Mouse (Mus musculus) CD4-positive, CD25-positive, alpha-beta regulatory T cell, adult 4 months (primary cell): ENCODE data around the gene Ptprm. TPM values are rescaled to one million over a fixed set of nuclear protein-coding genes. Genes with fewer than 3 reads are reported as not detected.

ENCODE experiments used
- ATAC-seq: one replicate; pipeline ENCODE4 v1.8.0; 2017
- polyA plus RNA-seq, 2 experiments: library from polyadenylated mRNA; unstranded; fragments of 100-300 nt; shearing (Covaris generic); gene quantifications; one replicate each; pipeline ENCODE4 v1.2.1; 2017

The Ptprm gene
- polyA plus RNA-seq, 2 experiments from 2014 or later = not detected

DNA sequence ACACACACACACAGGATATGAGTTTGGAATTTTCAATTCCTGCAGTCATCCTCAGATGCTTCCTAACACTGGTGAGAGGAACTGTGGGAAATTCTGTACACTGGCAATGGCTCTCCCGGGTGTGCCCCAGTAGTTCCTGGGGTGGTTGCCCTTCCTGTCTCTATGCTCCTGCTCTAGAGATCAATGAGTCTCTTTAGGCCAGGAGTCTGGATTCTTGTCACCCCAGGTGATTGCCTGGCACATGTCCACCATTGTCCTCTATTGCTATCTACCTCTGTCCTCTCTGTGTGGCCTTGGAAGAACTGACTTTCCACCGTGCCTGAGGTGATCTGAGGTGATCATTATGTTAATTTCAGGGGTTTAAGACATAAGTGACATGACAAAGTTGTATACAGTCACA is 10.8 kb downstream of the Ptprm start:
- no peak for ATAC-seq

DNA sequence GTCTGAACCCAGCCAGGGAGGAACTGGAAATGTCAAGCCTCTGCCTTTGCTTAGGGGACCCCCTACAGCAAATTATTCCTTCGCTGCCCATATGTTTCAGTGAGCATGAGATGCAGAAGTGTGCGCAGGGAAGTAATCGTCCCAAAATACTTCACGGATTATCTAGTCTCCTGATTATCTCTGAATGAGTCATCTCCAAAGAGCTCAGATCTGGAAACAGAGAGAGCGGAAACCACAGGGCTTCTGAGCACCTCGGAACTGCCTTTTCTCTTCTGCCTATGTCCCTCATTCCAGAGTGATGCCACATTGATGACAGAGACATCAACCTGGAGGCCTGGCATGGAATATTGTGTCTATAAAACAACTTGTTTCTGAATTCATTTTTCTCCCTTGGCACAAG is 11.3 kb downstream of the Ptprm start:
- ATAC-seq = no peak

DNA sequence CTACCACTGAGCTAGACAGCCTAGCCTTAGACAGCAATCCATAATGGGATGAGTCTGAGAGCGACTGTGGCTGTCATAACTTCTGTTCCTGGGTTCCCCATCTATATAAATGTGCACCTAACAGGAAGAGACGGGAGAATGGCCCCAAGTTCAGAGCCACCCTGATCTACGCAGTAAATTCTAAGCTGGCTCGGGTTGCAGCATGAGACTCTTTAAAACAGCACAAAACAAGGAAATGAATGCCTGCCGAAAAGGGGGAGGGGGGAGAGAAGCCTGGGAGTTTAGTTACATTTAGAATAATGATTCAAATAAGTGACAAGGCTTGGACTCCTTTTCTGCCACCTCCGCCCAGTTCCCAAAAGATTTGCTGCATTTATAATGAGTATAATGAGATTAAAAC is 13.9 kb downstream of the Ptprm start:
- ATAC-seq = no peak

GRCm38 (mm10) chr17:67339569-67339968 is 14.7 kb downstream of the Ptprm start:
- ATAC-seq = no peak

GRCm38 (mm10) chr17:67334310-67334709 is 19.9 kb downstream of the Ptprm start:
- ATAC-seq = no peak

DNA sequence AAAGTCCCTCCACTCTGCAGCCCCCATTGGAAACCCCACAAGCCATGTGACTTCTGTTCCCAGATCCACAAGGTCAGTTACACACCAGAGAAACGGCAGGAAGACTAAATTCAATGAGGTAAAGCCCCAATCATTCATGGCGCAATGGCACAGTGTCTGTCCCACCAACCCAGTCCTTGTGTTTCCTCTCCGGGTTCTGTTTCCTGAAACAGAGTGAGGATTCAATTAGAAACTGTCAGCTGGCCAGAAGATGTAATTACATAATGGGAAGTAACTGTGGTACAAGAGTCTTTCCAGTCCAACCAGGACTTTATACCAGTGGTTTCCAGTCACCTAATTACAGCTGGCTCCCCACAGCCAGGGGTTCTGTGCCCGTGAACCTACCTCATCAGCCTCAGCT is 24.8 kb downstream of the Ptprm start:
- ATAC-seq = no peak

- ATAC-seq = no peak
These were observed 29.8 kb downstream of the Ptprm start for GRCm38 (mm10) chr17:67324499-67324832.

DNA sequence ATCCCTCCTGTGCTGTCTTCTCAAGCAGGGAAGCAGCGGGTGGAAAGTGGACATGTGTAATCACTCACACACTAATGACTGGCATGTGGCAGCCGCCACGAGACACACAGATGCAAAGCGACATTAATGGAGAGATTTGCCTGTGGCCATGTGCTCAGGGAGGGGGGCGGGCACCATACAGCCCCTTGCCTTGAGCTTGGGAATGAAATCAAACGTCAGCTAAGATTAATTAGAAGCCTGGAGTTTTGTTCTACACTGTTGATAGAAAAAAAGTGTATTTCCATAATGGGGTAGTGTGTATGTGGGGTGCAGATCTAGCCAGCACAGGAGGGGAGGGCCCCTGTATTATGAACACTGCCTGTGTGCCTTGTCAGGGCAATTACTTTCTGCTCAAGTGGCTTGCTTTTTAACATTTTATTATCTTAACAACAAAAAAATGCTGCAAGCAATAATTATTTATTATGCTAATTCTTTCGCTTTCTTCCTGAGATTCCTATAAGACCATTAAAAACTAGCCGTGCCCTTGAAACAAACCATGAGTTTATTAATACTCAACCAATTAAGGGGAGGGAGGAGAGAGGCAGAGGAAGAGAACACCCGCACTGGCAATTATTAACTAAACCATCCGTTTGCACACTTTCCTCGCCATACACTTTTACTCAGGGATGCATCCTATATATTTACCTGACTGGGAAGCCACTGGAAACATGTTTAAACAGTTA is 30.3 kb downstream of the Ptprm start:
- ATAC-seq = no peak

DNA sequence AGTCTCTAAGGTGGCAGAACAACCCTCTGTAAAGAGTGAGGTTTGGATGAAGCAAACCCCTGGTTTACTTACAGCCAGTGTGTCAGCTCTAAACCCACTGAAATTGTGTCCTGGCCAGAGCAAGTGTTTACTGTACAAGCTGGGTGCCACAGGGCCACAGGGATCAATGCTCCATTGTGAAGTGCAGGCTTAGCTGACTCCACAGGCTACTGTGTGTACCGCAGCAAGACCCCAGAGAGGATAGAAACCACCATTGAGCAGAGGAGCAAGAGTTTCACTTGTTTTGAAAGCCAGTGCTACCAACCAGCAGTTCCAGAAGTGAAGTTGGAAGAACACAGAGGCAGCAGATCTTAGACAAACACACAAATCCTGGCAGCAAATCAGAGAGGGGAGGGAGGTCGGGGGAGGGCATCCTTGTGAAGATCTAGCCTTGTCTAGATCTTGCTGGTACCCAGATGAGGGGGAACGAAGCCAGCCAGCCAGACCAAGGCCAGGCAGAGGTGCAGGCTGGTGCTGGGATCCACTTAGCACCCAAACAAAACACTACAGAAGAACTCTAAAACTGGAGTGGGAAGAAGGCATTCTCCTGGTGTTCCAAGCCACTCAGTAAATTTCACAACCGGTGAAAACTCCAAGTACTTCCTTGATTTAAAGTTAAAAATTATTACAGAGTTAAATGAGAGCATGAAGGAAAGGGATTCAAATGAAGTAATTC is 39.6 kb downstream of the Ptprm start:
- no peak for ATAC-seq

- ATAC-seq = no peak
These were observed 45.8 kb downstream of the Ptprm start for GRCm38 (mm10) chr17:67308421-67308820.

- ATAC-seq = no peak
These were observed 48.0 kb downstream of the Ptprm start for GRCm38 (mm10) chr17:67306066-67306845.

DNA sequence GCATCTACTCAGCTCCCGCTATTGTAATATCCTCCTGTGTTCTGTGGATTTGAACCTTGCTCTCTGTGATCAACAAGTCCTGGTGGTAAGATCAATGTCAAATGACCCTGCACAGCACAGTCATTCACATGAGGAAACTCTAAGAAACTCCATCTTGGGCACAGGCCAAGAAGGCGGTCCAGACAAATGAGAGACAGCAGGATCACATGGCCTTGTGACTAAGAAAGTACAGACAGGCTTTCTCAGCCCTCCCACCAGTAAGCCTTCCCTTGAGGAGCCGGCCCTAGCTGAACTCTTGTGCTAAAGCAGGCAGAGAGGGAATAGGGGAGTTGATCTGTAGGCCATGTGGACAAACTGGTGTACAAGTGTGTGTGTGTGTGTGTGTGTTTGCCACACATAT is 49.4 kb downstream of the Ptprm start:
- no peak for ATAC-seq

- no peak for ATAC-seq
These were observed 50.7 kb downstream of the Ptprm start for GRCm38 (mm10) chr17:67303326-67304099.

GRCm38 (mm10) chr17:67302569-67302968 is 51.7 kb downstream of the Ptprm start:
- ATAC-seq = no peak

DNA sequence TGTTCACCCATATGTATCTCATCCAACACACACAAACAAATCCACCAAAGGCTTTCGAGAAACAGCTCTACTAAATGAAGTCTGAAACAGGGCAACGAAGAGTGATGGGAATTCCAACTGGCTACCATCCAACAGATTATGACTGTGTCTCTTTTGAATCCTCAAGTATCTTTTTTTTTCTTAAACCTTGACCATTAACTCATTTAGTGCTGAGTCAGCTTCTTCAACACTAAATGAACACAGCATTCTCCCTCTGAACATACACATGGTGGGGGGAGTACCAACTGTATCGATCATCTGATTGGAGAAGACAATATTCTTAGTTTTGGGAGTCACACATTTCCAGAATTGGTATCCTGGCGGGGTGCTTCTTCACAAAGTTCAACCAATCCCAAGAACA is 52.2 kb downstream of the Ptprm start:
- ATAC-seq = no peak

- ATAC-seq = no peak
These were observed 52.9 kb downstream of the Ptprm start for GRCm38 (mm10) chr17:67301367-67301766.

DNA sequence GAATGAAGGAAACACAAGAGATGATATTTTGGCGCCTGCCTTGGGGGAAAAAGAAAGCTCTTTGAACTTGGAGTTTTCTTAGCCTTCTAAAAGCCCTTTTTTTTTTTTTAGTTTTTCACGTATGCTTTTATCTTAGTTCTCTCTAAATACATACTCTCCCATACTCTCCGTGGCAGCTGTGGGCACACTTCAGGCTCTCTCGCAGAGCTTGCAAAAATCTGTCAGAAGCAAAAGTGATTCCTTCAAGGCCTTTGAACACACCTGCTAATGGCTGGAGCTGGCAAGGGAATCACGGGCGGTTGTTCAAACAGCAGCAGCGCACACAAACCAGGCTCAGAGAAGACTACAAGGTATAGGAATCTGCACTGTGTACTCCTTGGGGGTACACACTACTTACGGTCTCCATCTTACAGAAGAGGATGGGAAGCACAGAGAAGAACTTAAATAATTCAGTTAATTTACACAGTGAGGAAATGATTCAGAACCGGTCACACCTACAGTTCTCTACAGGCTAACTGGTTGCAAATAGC is 55.9 kb downstream of the Ptprm start:
- ATAC-seq = no peak

- no peak for ATAC-seq
These were observed 57.4 kb downstream of the Ptprm start for GRCm38 (mm10) chr17:67296604-67297595.

DNA sequence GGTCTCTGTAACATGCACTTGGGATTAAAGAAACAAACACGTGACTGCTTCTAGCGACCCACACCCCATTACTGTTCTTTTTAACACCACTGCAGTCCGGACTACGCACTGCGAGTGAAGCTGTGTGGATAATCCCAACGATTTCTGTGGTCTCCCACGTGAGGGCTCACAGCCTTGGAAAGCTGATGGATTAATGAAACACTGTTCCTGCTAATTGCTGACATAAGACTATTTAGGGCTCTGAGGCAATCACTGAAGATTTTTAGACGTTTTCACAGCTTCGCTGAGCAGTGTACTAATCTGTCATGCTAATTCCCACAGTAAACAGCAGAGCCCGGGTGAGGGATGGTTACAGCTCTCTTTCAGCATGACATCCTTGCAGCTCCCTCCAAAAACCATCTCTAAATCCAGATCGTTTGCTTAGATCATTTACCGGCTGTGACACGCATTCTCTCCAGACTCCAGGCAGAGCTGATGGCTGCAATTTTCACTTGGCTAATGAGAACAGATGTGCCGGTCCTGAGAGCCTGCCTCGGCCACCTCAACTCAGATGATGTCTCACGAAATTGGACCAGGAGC is 63.5 kb downstream of the Ptprm start:
- no peak for ATAC-seq

DNA sequence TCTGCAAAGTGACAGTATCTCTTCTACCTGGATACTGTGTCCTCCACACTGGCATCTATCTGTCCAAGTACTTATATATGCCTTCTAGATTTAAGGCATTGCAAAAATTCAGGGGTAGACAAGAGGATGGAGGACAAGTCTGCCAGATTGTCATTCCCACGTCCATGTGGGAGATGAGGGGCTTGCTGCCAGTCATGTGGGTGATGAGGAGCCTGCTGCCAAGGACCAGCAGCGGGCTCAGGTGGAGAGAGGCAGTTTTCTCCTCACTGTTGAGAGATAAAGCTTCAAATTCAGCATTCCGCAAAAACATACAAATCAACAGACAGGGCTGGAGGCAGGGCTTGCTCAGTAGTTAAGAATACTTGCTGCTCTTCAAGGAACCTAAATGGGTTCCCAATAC is 66.8 kb downstream of the Ptprm start:
- no peak for ATAC-seq

DNA sequence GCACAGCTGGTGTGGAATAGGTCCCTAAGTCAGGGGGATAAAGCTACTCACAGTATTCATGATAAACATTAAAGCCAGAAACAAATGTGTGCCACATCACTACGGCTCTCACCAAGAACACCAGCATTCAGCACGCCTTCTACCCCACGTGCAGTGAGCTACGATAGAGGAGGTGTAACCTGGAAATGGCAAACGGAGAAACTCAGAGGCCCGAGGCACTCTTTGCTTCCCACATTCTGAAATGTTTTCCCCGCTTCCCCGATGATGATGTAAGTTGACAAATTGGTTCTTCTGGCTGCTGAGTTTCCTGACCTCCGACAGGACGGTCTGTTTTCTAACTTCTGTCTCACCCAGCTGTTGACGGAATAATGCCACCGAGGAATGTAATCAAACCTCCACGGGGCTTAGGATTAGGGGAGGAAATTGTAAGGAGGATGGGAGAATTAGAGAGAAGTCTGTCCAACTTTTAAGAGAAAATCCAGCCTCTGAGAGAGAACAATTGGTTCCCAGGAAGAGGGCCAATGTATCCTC is 72.6 kb downstream of the Ptprm start:
- ATAC-seq = no peak
